Mouse (Mus musculus) liver, adult 2 months (tissue): ENCODE results near the gene Tiparp.

ENCODE experiments used
- CTCF ChIP-seq: fragments of 200-500 bp; IDR thresholded peaks from 2 replicates; pipeline ENCODE4 v1.5.1; 2011; ENCODE audit warnings: low read depth, low read length, control low read depth
- POLR2A ChIP-seq: fragments of 200-500 bp; IDR thresholded peaks from 2 replicates; pipeline ENCODE4 v1.6.1; 2011; ENCODE audit warnings: low read length, control low read depth; ENCODE audit not compliant: insufficient read depth; ENCODE audit errors: extremely low read depth

DNA sequence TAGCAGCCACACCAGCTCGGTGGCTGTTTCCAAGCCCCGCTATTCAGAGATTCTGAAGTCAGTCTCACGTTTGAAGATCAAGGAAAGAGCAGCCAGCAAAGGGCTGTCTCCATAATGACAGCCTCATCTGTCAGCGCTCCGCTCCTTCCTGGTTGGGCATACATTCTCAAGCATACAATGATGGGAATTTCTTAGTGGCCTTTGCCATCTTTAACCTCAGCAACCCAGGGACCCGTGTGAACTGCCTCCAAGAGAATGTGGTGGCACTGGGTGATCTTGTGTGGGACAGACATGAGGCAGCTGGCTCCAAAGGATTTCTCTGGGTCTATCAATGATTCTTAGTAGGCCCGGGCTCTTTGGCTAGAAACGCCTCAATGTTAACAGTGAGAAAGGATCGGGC lies 34.0 kb downstream of the Tiparp start:
- no peak for TF ChIP-seq CTCF
- no peak for TF ChIP-seq POLR2A
